In genomic region chr3:105712827-105713226, GRCm38 (mm10) we compare ENCODE assay signal across 23 mouse cellular contexts. TPM values are rescaled to one million over a fixed set of nuclear protein-coding genes. Genes with fewer than 3 reads are reported as not detected.
"Had no signal": no experiment of that assay in that cellular context is flagged by ENCODE, and none has a peak within 500 bp of the region (broad histone marks: within the 10 kb centered on the region; RNA-seq: fewer than 3 reads in every experiment).

No protein-coding gene starts in this region.

- H3K27me3 ChIP-seq: heart, embryonic 12.5 days; intestine, embryonic 15.5 days had no signal

- H3K4me3 ChIP-seq: heart, embryonic 10.5 days; heart, embryonic 12.5 days; hindbrain, embryonic 13.5 days; intestine, embryonic 15.5 days; left cerebral cortex, adult 2 months; limb, embryonic 10.5 days; limb, embryonic 12.5 days; liver, embryonic 13.5 days had no signal

- H3K36me3 ChIP-seq: hindbrain, embryonic 13.5 days; intestine, embryonic 15.5 days; limb, embryonic 10.5 days; limb, embryonic 12.5 days; liver, embryonic 13.5 days had no signal

- DNase-seq: gastrocnemius, postnatal 25 days; heart, postnatal 10 days; heart, postnatal 4 days; kidney, adult 18-20 months; kidney, adult 8-10 months; kidney, postnatal 10 days; kidney, postnatal 25 days; kidney, postnatal 4 days; liver; liver, embryonic 13.5 days had no signal

- H3K27ac ChIP-seq: heart, embryonic 10.5 days; hindbrain, embryonic 13.5 days; intestine, embryonic 15.5 days; limb, embryonic 10.5 days; limb, embryonic 12.5 days; liver, embryonic 13.5 days had no signal

- ATAC-seq: forebrain, embryonic 16.5 days; hindbrain, embryonic 16.5 days; inflammation-experienced regulatory T-cells, adult 6 months; intestine, embryonic 15.5 days; intestine, postnatal 0 days had no signal

- H3K9ac ChIP-seq: heart, embryonic 12.5 days; hindbrain, embryonic 13.5 days; intestine, embryonic 15.5 days; limb, embryonic 12.5 days; liver, embryonic 13.5 days had no signal

- H3K4me2 ChIP-seq: heart, embryonic 12.5 days; hindbrain, embryonic 13.5 days; intestine, embryonic 15.5 days; limb, embryonic 12.5 days; liver, embryonic 11.5 days; liver, embryonic 13.5 days had no signal

- H3K9me3 ChIP-seq: heart, embryonic 10.5 days; heart, embryonic 12.5 days; hindbrain, embryonic 13.5 days; intestine, embryonic 15.5 days; limb, embryonic 10.5 days; limb, embryonic 12.5 days; liver, embryonic 13.5 days had no signal

RNA-seq across cellular contexts. Expression of gene Inka2, which starts 8.4 kb away (rescaled TPM):
- total RNA-seq: granulocyte monocyte progenitor cell, adult 5-6 weeks had no signal
